Mouse (Mus musculus): ENCODE measurements around the gene Syne3.

Syne3 gene

GRCm38 (mm10) chr12:104899161-104899560 is 110.4 kb downstream of the Syne3 start:
- no peaks in the 10 kb centered on the region for H3K36me3 ChIP-seq (ENCODE audit: control insufficient read depth, insufficient read depth, low read length, poor library complexity, severe bottlenecking)
- H3K27me3 ChIP-seq (ENCODE audit: control insufficient read depth, insufficient read depth, low read length, poor library complexity, severe bottlenecking), result no peaks in the 10 kb centered on the region
- peak; percentile 11 for DNase-seq (ENCODE audit: low read depth, low spot score)

GRCm38 (mm10) chr12:104898718-104899117 is 110.9 kb downstream of the Syne3 start:
- H3K27me3 ChIP-seq (ENCODE audit: control insufficient read depth, insufficient read depth, low read length, poor library complexity, severe bottlenecking), result no peaks in the 10 kb centered on the region
- no peaks in the 10 kb centered on the region for H3K36me3 ChIP-seq (ENCODE audit: control insufficient read depth, insufficient read depth, low read length, poor library complexity, severe bottlenecking)
- peak; percentile 12 for DNase-seq (ENCODE audit: low read depth, low spot score)

- no peaks in the 10 kb centered on the region for H3K27me3 ChIP-seq (ENCODE audit: control insufficient read depth, insufficient read depth, low read length, poor library complexity, severe bottlenecking)
- no peak for DNase-seq (ENCODE audit: low read depth, low spot score)
- no peaks in the 10 kb centered on the region for H3K36me3 ChIP-seq (ENCODE audit: control insufficient read depth, insufficient read depth, low read length, poor library complexity, severe bottlenecking)
These were observed 112.5 kb downstream of the Syne3 start for GRCm38 (mm10) chr12:104897051-104897618.

GRCm38 (mm10) chr12:104896640-104897039 is 113.0 kb downstream of the Syne3 start:
- no peak for DNase-seq (ENCODE audit: low read depth, low spot score)
- Histone ChIP-seq H3K36me3 (ENCODE audit: control insufficient read depth, insufficient read depth, low read length, poor library complexity, severe bottlenecking) (no peaks in the 10 kb centered on the region), H3K27me3 (ENCODE audit: control insufficient read depth, insufficient read depth, low read length, poor library complexity, severe bottlenecking) (no peaks in the 10 kb centered on the region)

- no peaks in the 10 kb centered on the region for H3K27me3 ChIP-seq (ENCODE audit: control insufficient read depth, insufficient read depth, low read length, poor library complexity, severe bottlenecking)
- no peak for DNase-seq (ENCODE audit: low read depth, low spot score)
- H3K36me3 ChIP-seq (ENCODE audit: control insufficient read depth, insufficient read depth, low read length, poor library complexity, severe bottlenecking), result no peaks in the 10 kb centered on the region
These were observed 117.4 kb downstream of the Syne3 start for GRCm38 (mm10) chr12:104892245-104892644.

GRCm38 (mm10) chr12:104890066-104890465 is 119.5 kb downstream of the Syne3 start:
- no peaks in the 10 kb centered on the region for H3K27me3 ChIP-seq (ENCODE audit: control insufficient read depth, insufficient read depth, low read length, poor library complexity, severe bottlenecking)
- H3K36me3 ChIP-seq (ENCODE audit: control insufficient read depth, insufficient read depth, low read length, poor library complexity, severe bottlenecking), result no peaks in the 10 kb centered on the region
- DNase-seq (ENCODE audit: low read depth, low spot score), result no peak

- no peaks in the 10 kb centered on the region for H3K27me3 ChIP-seq (ENCODE audit: control insufficient read depth, insufficient read depth, low read length, poor library complexity, severe bottlenecking)
- DNase-seq (ENCODE audit: low read depth, low spot score), result no peak
- no peaks in the 10 kb centered on the region for H3K36me3 ChIP-seq (ENCODE audit: control insufficient read depth, insufficient read depth, low read length, poor library complexity, severe bottlenecking)
These were observed 123.5 kb downstream of the Syne3 start for GRCm38 (mm10) chr12:104886104-104886503.

- H3K27me3 ChIP-seq (ENCODE audit: control insufficient read depth, insufficient read depth, low read length, poor library complexity, severe bottlenecking), result no peaks in the 10 kb centered on the region
- no peaks in the 10 kb centered on the region for H3K36me3 ChIP-seq (ENCODE audit: control insufficient read depth, insufficient read depth, low read length, poor library complexity, severe bottlenecking)
These were observed 127.1 kb downstream of the Syne3 start for GRCm38 (mm10) chr12:104882533-104882932.

GRCm38 (mm10) chr12:104882061-104882460 is 127.5 kb downstream of the Syne3 start:
- no peak for DNase-seq (ENCODE audit: low read depth, low spot score)
- Histone ChIP-seq H3K36me3 (ENCODE audit: control insufficient read depth, insufficient read depth, low read length, poor library complexity, severe bottlenecking) (no peaks in the 10 kb centered on the region), H3K27me3 (ENCODE audit: control insufficient read depth, insufficient read depth, low read length, poor library complexity, severe bottlenecking) (no peaks in the 10 kb centered on the region)

More at GRCm38 (mm10) chr12:104882533-104882932, 127.1 kb downstream of the Syne3 start:
- no peak for DNase-seq (ENCODE audit: low read depth, low spot score)

- no peak for DNase-seq (ENCODE audit: low read depth, low spot score)
- no peaks in the 10 kb centered on the region for H3K36me3 ChIP-seq (ENCODE audit: control insufficient read depth, insufficient read depth, low read length, poor library complexity, severe bottlenecking)
- no peaks in the 10 kb centered on the region for H3K27me3 ChIP-seq (ENCODE audit: control insufficient read depth, insufficient read depth, low read length, poor library complexity, severe bottlenecking)
These were observed 128.0 kb downstream of the Syne3 start for GRCm38 (mm10) chr12:104881518-104882060.

- DNase-seq (ENCODE audit: low read depth, low spot score), result no peak
- Histone ChIP-seq H3K27me3 (ENCODE audit: control insufficient read depth, insufficient read depth, low read length, poor library complexity, severe bottlenecking) (no peaks in the 10 kb centered on the region), H3K36me3 (ENCODE audit: control insufficient read depth, insufficient read depth, low read length, poor library complexity, severe bottlenecking) (no peaks in the 10 kb centered on the region)
These were observed 129.2 kb downstream of the Syne3 start for GRCm38 (mm10) chr12:104880367-104880766.
